Mouse (Mus musculus) c-Kit-negative CD71-positive TER-119-positive erythroid progenitor cells, embryonic 14.5 days (primary cell): ENCODE data around the gene Olfr155.

Experiments used
- DNase-seq: peaks from one replicate; pipeline ENCODE4 v3.0.0-alpha.2; 2013; ENCODE audit warnings: low read depth, low spot score

The Olfr155 gene

GRCm38 (mm10) chr4:43891247-43891646 lies 39.9 kb downstream of the Olfr155 start:
- no peak for DNase-seq

DNA sequence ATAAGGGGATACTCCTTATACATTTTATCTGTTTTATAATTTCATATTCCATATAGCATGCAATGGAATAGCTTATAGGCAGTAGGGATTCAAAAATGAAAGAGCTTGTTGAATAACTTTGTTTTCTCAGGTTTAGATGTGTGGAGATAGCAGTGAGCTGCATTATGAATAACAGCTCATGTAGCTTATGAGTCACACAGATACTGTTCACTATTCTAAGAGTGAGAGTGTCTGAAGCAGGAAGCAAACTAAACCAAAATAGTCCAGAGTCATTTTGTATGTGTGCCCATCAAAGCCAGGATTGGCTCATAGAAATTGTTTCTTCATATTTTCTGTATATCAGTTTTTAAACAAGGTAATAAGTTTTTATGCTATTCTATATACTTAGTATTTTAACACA lies 45.8 kb downstream of the Olfr155 start:
- DNase-seq = no peak

DNA sequence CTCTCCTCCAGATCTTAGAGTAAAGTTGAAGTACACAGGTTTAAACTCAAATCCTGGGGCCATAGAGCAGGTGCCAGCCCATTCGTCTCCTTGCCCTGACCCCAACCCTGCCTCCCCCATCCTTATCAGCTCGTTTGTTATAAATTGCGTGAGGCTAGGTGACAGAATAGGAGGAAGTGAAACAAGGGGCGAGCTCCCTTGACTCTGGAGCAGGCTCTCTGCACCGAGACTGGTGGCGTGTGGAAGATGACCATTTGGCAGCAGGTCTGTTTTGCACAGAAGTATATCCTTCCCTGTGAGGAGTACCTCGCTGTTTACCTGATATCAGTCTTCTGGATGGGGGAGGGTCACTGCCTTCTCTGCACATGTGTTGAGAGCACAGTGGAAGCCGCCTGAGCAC lies 47.8 kb downstream of the Olfr155 start:
- no peak for DNase-seq

DNA sequence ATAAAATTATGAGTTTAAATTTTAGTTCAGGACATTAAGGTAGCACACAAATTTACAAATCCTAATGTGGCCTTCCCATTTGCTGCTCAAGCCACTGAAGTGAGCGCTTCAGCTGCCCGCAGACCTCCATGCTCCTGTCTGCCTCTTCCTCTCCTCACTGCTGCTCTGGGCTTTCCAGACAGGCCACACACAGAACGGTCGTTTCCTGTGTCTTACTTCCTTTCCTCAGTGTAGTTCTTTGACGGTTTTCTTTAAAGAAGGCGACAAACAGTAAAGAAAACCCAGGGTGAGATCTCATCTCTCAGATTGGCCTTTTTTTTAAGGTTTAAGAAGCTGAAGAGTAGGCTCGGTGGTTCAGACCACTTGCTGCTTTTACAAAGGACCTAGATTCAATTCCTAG lies 52.3 kb downstream of the Olfr155 start:
- no peak for DNase-seq

DNA sequence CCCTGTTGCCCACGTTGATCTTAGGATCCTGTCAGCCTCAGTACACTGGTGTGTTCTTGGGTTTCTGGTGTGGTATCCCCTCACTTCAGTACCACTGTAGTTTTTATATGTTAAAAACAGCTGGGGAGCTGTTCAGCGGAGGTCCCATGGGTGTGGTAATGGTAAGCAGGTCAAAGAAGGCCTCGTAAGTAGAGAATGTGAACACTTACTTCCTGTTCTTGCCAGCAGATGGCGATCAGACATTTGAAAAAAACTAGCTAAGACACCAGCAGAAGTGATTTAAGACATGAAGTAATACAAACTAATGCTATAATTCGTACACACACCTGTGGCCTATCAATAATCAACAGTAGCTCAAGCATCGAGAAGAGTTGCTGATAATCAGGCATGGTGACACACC lies 55.1 kb downstream of the Olfr155 start:
- peak; percentile 16 for DNase-seq
